Mouse (Mus musculus) kidney, adult 8-10 months (tissue): Measurements from ENCODE around the gene Gm20873.
"Not testable (repeated sequence)": the region's sequence is repeated elsewhere in the genome, so short reads cannot be mapped to it uniquely, and the experiment has no call there.

Experiments
- DNase-seq, 2 experiments: peaks; one replicate each; pipeline ENCODE4 v3.0.0; 2022

The Gm20873 gene

DNA sequence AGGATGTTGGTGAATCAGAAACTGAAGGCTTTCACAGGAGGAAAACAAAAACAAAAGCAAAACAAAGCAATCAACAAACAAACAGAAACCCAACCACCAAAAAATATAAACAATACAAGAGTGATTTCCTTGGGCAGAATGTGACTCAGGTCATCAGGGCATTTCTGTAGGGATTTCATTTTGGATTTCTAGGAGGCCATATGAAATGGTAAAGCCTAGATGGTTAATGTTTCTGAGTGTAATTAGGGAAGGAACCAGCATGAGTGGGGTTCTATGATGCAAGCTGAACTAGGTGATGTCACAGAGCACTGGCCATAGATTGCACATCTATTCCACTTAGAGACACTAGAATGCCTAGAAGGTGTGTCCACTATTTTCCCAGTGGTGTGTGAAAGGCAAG, at the start of gene Gm20873:
Gene Gm20873 (plus strand): TSS at position 301 of the 400 bp plus-strand sequence.
- DNase-seq: not testable (repeated sequence)

DNA sequence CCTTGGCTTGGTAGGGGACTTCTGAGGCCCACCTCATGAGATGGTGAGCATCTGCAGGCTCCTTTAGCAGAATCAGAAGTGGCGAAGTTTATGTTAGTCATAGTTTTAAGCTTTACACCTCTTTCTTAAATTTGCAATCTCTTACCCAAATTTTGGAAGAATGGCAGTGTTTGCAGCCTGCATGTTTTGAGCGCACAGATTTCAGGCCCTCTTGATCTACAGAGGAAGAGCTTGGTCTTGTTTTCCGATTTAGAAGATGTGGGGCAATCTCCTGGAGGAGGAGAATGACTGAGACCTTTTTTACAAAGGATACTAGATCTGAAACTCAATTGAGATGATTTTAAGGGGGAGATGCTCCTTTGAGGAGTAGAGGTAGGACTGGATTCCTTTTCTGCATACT, 29.0 kb upstream of the Gm20873 start, which contains the start of gene Gm21746:
Gene Gm21746 (minus strand): TSS at position 101 of the 400 bp plus-strand sequence.
- DNase-seq: not testable (repeated sequence)
